Mouse (Mus musculus) embryonic stem cell, embryonic (primary cell): ENCODE measurements around the gene Gm21863.
"Not testable (repeated sequence)": the region's sequence is repeated elsewhere in the genome, so short reads cannot be mapped to it uniquely, and the experiment has no call there.

ENCODE experiments used
- CTCF ChIA-PET, 4 experiments: fragments of 300-600 bp in 2 of 4; fragments of 350-600 bp in 2 of 4; sonication (Branson Sonifier 250); formaldehyde crosslinking; loops; one replicate each; lab custom pipeline; 2022; ENCODE audit warnings: inconsistent platforms in 2 of 4; lab: Charles Lee
- POLR2A ChIA-PET, 4 experiments: fragments of 300-600 bp in 2 of 4; fragments of 350-600 bp in 2 of 4; sonication (Branson Sonifier 250); formaldehyde crosslinking; loops; one replicate each; lab custom pipeline; 2022; ENCODE audit warnings: antibody characterized with exemption in 4 of 4, inconsistent platforms in 1 of 4; lab: Charles Lee

Gene Gm21863

GRCm38 (mm10) chr12:19953869-19954555, at the start of gene Gm21863:
Gene Gm21863, plus strand, starts transcription at chr12:19954505.
- POLR2A ChIA-PET, result interaction anchor here in 1 of 4 experiments (0.6 kb wide), 1 partner anchor 78 kb away, joined by 3 read pairs; no protein-coding TSS in a partner anchor
- CTCF ChIA-PET, result not testable (repeated sequence)

GRCm38 (mm10) chr12:19928049-19928448, 26.3 kb upstream of the Gm21863 start:
- POLR2A ChIA-PET, CTCF ChIA-PET: not testable (repeated sequence)
